ENCODE assay signal across 9 mouse cellular contexts in the genomic region with DNA sequence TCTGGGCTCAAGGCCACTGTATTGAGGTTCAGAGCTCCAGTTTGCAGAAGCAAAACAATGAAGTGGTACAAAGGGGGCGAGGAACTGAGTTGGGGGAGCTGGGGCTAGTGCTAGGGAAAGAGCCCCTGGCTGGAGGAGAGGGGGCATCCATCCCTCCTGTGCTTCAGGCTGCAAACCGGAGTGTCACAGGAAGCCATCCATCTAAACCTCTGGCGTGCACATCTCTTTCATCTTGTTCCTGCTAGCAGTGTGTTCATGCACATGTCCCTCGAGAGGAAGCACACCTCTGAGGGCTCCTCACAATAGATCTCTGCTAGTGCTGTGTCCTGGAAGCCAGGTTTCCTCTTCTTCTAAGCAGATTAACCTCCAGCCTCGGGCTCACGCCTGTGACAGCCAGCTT.
A peak's percentile ranks its signal among the peaks of the same experiment; 100 is the strongest.
DNase-seq lines count a peak whose midpoint lies in the region; ATAC-seq lines count a peak whose summit lies in the region.
"Had no signal": no experiment of that assay in that cellular context is flagged by ENCODE, and none has a peak within 500 bp of the region (broad histone marks: within the 10 kb centered on the region; RNA-seq: fewer than 3 reads in every experiment).

No protein-coding gene starts in this region.

- no peaks in the 10 kb centered on the region for H3K27me3 ChIP-seq in kidney, embryonic 14.5 days (ENCODE audit: control insufficient read depth, insufficient read depth, low read length)
- H3K27me3 ChIP-seq in hindbrain, embryonic 15.5 days: no peaks in the 10 kb centered on the region
- no peaks in the 10 kb centered on the region for H3K27me3 ChIP-seq in midbrain, embryonic 12.5 days

- peaks cover 23% of the 10 kb centered on the region; the same call in 1 of the 2 replicates for H3K4me1 ChIP-seq in kidney, embryonic 14.5 days (ENCODE audit: control insufficient read depth, insufficient read depth, low read length)
- peaks cover 8% of the 10 kb centered on the region for H3K4me1 ChIP-seq in hindbrain, embryonic 15.5 days (replicated peaks)
- H3K4me1 ChIP-seq in midbrain, embryonic 12.5 days: peaks cover 20% of the 10 kb centered on the region

- H3K4me2 ChIP-seq in kidney, embryonic 14.5 days (replicated peaks; ENCODE audit: low read depth, low read length): no peak overlapping the region
- H3K4me2 ChIP-seq in hindbrain, embryonic 15.5 days: no peak overlapping the region
- no peak overlapping the region for H3K4me2 ChIP-seq in midbrain, embryonic 12.5 days (replicated peaks)

- no peak for ATAC-seq in kidney, embryonic 14.5 days (ENCODE audit: low FRiP score, low TSS enrichment)
- no peak for ATAC-seq in hindbrain, embryonic 15.5 days (ENCODE audit: low FRiP score, low read depth)
- ATAC-seq in midbrain, embryonic 12.5 days (ENCODE audit: low FRiP score, low read depth): no peak

- peak overlapping the region; percentile 75; the same call in 1 of the 2 replicates for H3K27ac ChIP-seq in kidney, embryonic 14.5 days (ENCODE audit: low read depth, low read length)
- H3K27ac ChIP-seq in hindbrain, embryonic 15.5 days (replicated peaks): 0 out of 2 replicates have a peak overlapping the region, but pooled peaks have one; percentile 26
- H3K27ac ChIP-seq in midbrain, embryonic 12.5 days (replicated peaks): peak overlapping the region; percentile 49; the same call in 1 of the 2 replicates
- H3K27ac ChIP-seq: macrophage had no signal

- H3K4me3 ChIP-seq in kidney, embryonic 14.5 days (ENCODE audit: low read length): no peak overlapping the region
- no peak overlapping the region for H3K4me3 ChIP-seq in hindbrain, embryonic 15.5 days
- H3K4me3 ChIP-seq in midbrain, embryonic 12.5 days: no peak overlapping the region

- no peaks in the 10 kb centered on the region for H3K9me3 ChIP-seq in kidney, embryonic 14.5 days (ENCODE audit: control insufficient read depth, low read length)
- H3K9me3 ChIP-seq in hindbrain, embryonic 15.5 days: no peaks in the 10 kb centered on the region
- H3K9me3 ChIP-seq in midbrain, embryonic 12.5 days: no peaks in the 10 kb centered on the region

- no peaks in the 10 kb centered on the region for H3K36me3 ChIP-seq in kidney, embryonic 14.5 days (ENCODE audit: control insufficient read depth, insufficient read depth, low read length)
- H3K36me3 ChIP-seq in hindbrain, embryonic 15.5 days: no peaks in the 10 kb centered on the region
- no peaks in the 10 kb centered on the region for H3K36me3 ChIP-seq in midbrain, embryonic 12.5 days

- WGBS in kidney, embryonic 14.5 days: 26% methylated on average over 6 of the region's 6 CpGs
- WGBS in hindbrain, embryonic 15.5 days: 40% methylated on average over 6 of the region's 6 CpGs
- WGBS in midbrain, embryonic 12.5 days: 66% methylated on average over 6 of the region's 6 CpGs

- no peak overlapping the region; the same call in 1 of the 2 replicates for H3K9ac ChIP-seq in kidney, embryonic 14.5 days (ENCODE audit: low read depth, low read length)
- H3K9ac ChIP-seq in hindbrain, embryonic 15.5 days: no peak overlapping the region
- no peak overlapping the region for H3K9ac ChIP-seq in midbrain, embryonic 12.5 days (replicated peaks)

- DNase-seq in adrenal gland, adult 8-10 months: peak; percentile 28
- DNase-seq in adrenal gland, postnatal 14 days: no peak
- DNase-seq in kidney, postnatal 25 days: no peak
- DNase-seq in liver: no peak
- no peak for DNase-seq in spleen, postnatal 14 days (ENCODE audit: low spot score in 2 of 2)
